Comparison of ENCODE assay signal across 7 mouse cellular contexts in genomic region chr10:80622661-80623456, GRCm38 (mm10). TPM values are rescaled to one million over a fixed set of nuclear protein-coding genes. Genes with fewer than 3 reads are reported as not detected.
DNase-seq lines count a peak whose midpoint lies in the region; ATAC-seq and TF ChIP-seq lines count a peak whose summit lies in the region.

Csnk1g2 (plus strand) TSS chr10:80622838.

- TF ChIP-seq POLR2A in MEL (IDR thresholded peaks at IDR 0.05; ENCODE audit: control insufficient read depth in 1 of 2, insufficient read depth in 1 of 2, low read depth in 1 of 2, low read length in 2 of 2, poor library complexity in 1 of 2), result peak in 1 of 2 experiments; percentile 93; a peak in 3 of 4 replicates

- WGBS in forebrain, embryonic 15.5 days, result 1% methylated on average over 65 of the region's 85 CpGs
- under 1% methylated on average over 54 of the region's 85 CpGs for WGBS in lung, postnatal 0 days

- H3K27me3 ChIP-seq in MEL (ENCODE audit: control insufficient read depth in 1 of 2, insufficient read depth in 2 of 2, low read length in 2 of 2), result no peaks in the 10 kb centered on the region
- no peaks in the 10 kb centered on the region for H3K27me3 ChIP-seq in forebrain, embryonic 15.5 days
- no peaks in the 10 kb centered on the region for H3K27me3 ChIP-seq in lung, postnatal 0 days (replicated peaks; ENCODE audit: insufficient read depth, low read length)

- H3K27ac ChIP-seq in MEL (ENCODE audit: control insufficient read depth, low read depth, low read length), result peak within 1 kb of the TSS; percentile 91
- peak within 1 kb of the TSS; percentile 100 for H3K27ac ChIP-seq in forebrain, embryonic 15.5 days (replicated peaks)
- peak within 1 kb of the TSS; percentile 93 for H3K27ac ChIP-seq in lung, postnatal 0 days (ENCODE audit: low read length)

- peaks cover 46% of the 10 kb centered on the region for H3K79me2 ChIP-seq in MEL (ENCODE audit: control insufficient read depth, insufficient read depth, low read length, poor library complexity)

- peak within 1 kb of the TSS; percentile 92 for H3K4me2 ChIP-seq in forebrain, embryonic 15.5 days (replicated peaks)
- peak within 1 kb of the TSS; percentile 91 for H3K4me2 ChIP-seq in lung, postnatal 0 days (replicated peaks; ENCODE audit: low read depth, low read length)

- no peak for TF ChIP-seq RAD21 in MEL (IDR thresholded peaks at IDR 0.05; ENCODE audit: low read depth, low read length)

- DNase-seq in MEL (ENCODE audit: low read depth, low spot score), result peak; percentile 61
- DNase-seq in adrenal gland, postnatal 25 days, result peak; percentile 46
- DNase-seq in layer of hippocampus, adult 9-11 months, result peak; percentile 65
- peak; percentile 19 for DNase-seq in lung, postnatal 0 days (ENCODE audit: low spot score)
- peak; percentile 64 for DNase-seq in right cerebral cortex, postnatal 4 days

- no peaks in the 10 kb centered on the region for H3K9me3 ChIP-seq in MEL (replicated peaks; ENCODE audit: insufficient read depth, low read length)
- no peaks in the 10 kb centered on the region for H3K9me3 ChIP-seq in forebrain, embryonic 15.5 days
- no peaks in the 10 kb centered on the region for H3K9me3 ChIP-seq in lung, postnatal 0 days (ENCODE audit: low read length)

- no peak for TF ChIP-seq CTCF in MEL (IDR thresholded peaks at IDR 0.05 in 2 of 3, conservative IDR thresholded peaks at IDR 0.05 in 1 of 3; ENCODE audit: control insufficient read depth in 1 of 3, insufficient read depth in 1 of 3, low read depth in 2 of 3, low read length in 3 of 3, poor library complexity in 1 of 3, severe bottlenecking in 1 of 3)
- peak; percentile 33; the same call in 1 of the 2 replicates for TF ChIP-seq CTCF in lung, postnatal 0 days (IDR thresholded peaks at IDR 0.05)

- peaks cover 0 to 18% of the 10 kb centered on the region in 2 experiments; a peak in 2 of 4 replicates for H3K4me1 ChIP-seq in MEL (ENCODE audit: control insufficient read depth in 1 of 2, insufficient read depth in 2 of 2, low read length in 2 of 2)
- H3K4me1 ChIP-seq in forebrain, embryonic 15.5 days, result peaks cover 29% of the 10 kb centered on the region
- H3K4me1 ChIP-seq in lung, postnatal 0 days (ENCODE audit: insufficient read depth, low read depth, low read length), result peaks cover 13% of the 10 kb centered on the region; the same call in 1 of the 2 replicates

- peak within 1 kb of the TSS; percentile 92 for H3K9ac ChIP-seq in MEL (ENCODE audit: control insufficient read depth, low read depth, low read length, poor library complexity, severe bottlenecking)
- H3K9ac ChIP-seq in forebrain, embryonic 15.5 days (replicated peaks), result peak within 1 kb of the TSS; percentile 88
- peak within 1 kb of the TSS; percentile 84 for H3K9ac ChIP-seq in lung, postnatal 0 days (replicated peaks; ENCODE audit: low read depth)

- no peak for TF ChIP-seq EP300 in MEL (IDR thresholded peaks at IDR 0.05; ENCODE audit: low read depth in 1 of 2, low read length in 2 of 2)
- no peak for TF ChIP-seq EP300 in lung, postnatal 0 days (IDR thresholded peaks at IDR 0.05)

- H3K36me3 ChIP-seq in MEL (ENCODE audit: control insufficient read depth in 1 of 2, insufficient read depth in 2 of 2, low read length in 2 of 2), result peaks cover 0 to 2% of the 10 kb centered on the region in 2 experiments; a peak in 1 of 4 replicates
- no peaks in the 10 kb centered on the region for H3K36me3 ChIP-seq in forebrain, embryonic 15.5 days
- H3K36me3 ChIP-seq in lung, postnatal 0 days (ENCODE audit: insufficient read depth, low read length), result no peaks in the 10 kb centered on the region

- ATAC-seq in forebrain, embryonic 15.5 days (replicated peaks), result peak; percentile 9
- ATAC-seq in hematopoietic stem cell, adult 5-6 weeks (replicated peaks in 1 of 2; ENCODE audit: insufficient read depth in 1 of 2, low FRiP score in 2 of 2, low TSS enrichment in 1 of 2, low read depth in 1 of 2, poor library complexity in 2 of 2, severe bottlenecking in 2 of 2), result no peak
- ATAC-seq in lung, postnatal 0 days, result peak; percentile 15

- peak within 1 kb of the TSS; percentile 87 to 92 for H3K4me3 ChIP-seq in MEL (ENCODE audit: control insufficient read depth in 1 of 2, insufficient read depth in 1 of 2, low read depth in 2 of 2, low read length in 2 of 2)
- H3K4me3 ChIP-seq in forebrain, embryonic 15.5 days, result peak within 1 kb of the TSS; percentile 84
- peak within 1 kb of the TSS; percentile 69 for H3K4me3 ChIP-seq in lung, postnatal 0 days (ENCODE audit: low read depth, low read length)

TF ChIP-seq in MEL, 35 proteins besides CTCF, POLR2A, EP300 and RAD21:
- TF ChIP-seq NRF1 (IDR thresholded peaks at IDR 0.05; ENCODE audit: insufficient read depth, low read depth, low read length, poor library complexity, severe bottlenecking) (peak; percentile 87), HCFC1 (IDR thresholded peaks at IDR 0.05; ENCODE audit: low read depth, low read length) (no peak), USF1 (IDR thresholded peaks at IDR 0.05; ENCODE audit: low read depth, low read length) (peak; percentile 77), CHD1 (IDR thresholded peaks at IDR 0.05; ENCODE audit: low read depth, low read length) (peak; percentile 67; the same call in 1 of the 2 replicates), MXI1 (IDR thresholded peaks at IDR 0.05; ENCODE audit: low read depth, low read length) (0 out of 2 replicates have a peak, but pooled peaks have one; percentile 32), RCOR1 (IDR thresholded peaks at IDR 0.05; ENCODE audit: low read depth, low read length) (no peak), POLR2AphosphoS2 (IDR thresholded peaks at IDR 0.05; ENCODE audit: low read length) (no peak; the same call in 1 of the 2 replicates), NELFE (IDR thresholded peaks at IDR 0.05; ENCODE audit: low read depth, low read length) (peak; percentile 64), MAZ (IDR thresholded peaks at IDR 0.05; ENCODE audit: low read depth, low read length) (peak; percentile 2; the same call in 1 of the 2 replicates), POLR2AphosphoS5 (IDR thresholded peaks at IDR 0.05; ENCODE audit: borderline replicate concordance, low read depth, low read length) (no peak), ZC3H11A (IDR thresholded peaks at IDR 0.05; ENCODE audit: low read depth, low read length) (no peak)

RNA-seq across cellular contexts. Expression of gene Csnk1g2, which starts in this region (rescaled TPM):
- 125 and 132 TPM in 2 replicates for total RNA-seq in MEL (2012; rRNA removed)
- polyA plus RNA-seq in MEL (2012; ENCODE audit: insufficient read depth in 1 of 2, insufficient read length in 2 of 2, low read depth in 1 of 2, low replicate concordance in 2 of 2, missing spikeins in 1 of 2), result 100 to 1,000 TPM in 1 of 2 experiments, not detected in 1; 231 TPM
- 127 and 157 TPM in 2 replicates for total RNA-seq in adrenal gland, postnatal 25 days (2021)
- 117 and 126 TPM in 2 replicates for polyA plus RNA-seq in forebrain, embryonic 15.5 days (2015; fragmentation: Nextera tagmentation; extraction: Ambion mirVana)
- 184 and 239 TPM in 2 replicates for total RNA-seq in hematopoietic stem cell, adult 5-6 weeks (2017)
- 97.7 and 111 TPM in 2 replicates for polyA plus RNA-seq in lung, postnatal 0 days (2015; fragmentation: Nextera tagmentation; extraction: Ambion mirVana)

Comparison
In these comparisons a context has a peak if more than half of its experiments do, and no peak if none do; other contexts are left out.
1. ATAC-seq: peak in forebrain, embryonic 15.5 days (single experiment) and lung, postnatal 0 days (single experiment); none in hematopoietic stem cell, adult 5-6 weeks (0 of 2).
2. Peak in every context shown above with its lines, with median percentiles within 50 percentile points of each other: DNase-seq, H3K27ac ChIP-seq, H3K4me3 ChIP-seq and H3K9ac ChIP-seq.